Mouse (Mus musculus): ENCODE measurements around the gene Itgad.

- no peak for TF ChIP-seq POLR2A (IDR thresholded peaks at IDR 0.05; ENCODE audit: borderline replicate concordance, extremely low read depth, low read depth, low read length)
- 0 out of 2 replicates have a peak, but pooled peaks have one; percentile 5 for TF ChIP-seq CTCF (IDR thresholded peaks at IDR 0.05; ENCODE audit: insufficient read depth, low read length)
Observed at GRCm38 (mm10) chr7:128238991-128239390, 84.8 kb downstream of the Itgad start.
